Mouse (Mus musculus): ENCODE measurements around the gene Cyb5b.

- TF ChIP-seq CTCF (IDR thresholded peaks at IDR 0.05; ENCODE audit: control insufficient read depth, insufficient read depth, low read length) (no peak), POLR2A (IDR thresholded peaks at IDR 0.05; ENCODE audit: borderline replicate concordance, control insufficient read depth, low read depth, low read length) (no peak)
Observed at GRCm38 (mm10) chr8:107192631-107193030, 42.2 kb downstream of the Cyb5b start.
